Mouse (Mus musculus) megakaryocyte-erythroid progenitor cell, adult 5-6 weeks (primary cell): ENCODE results near the gene Cabcoco1. TPM values are rescaled to one million over a fixed set of nuclear protein-coding genes. Genes with fewer than 3 reads are reported as not detected.

Experiments used
- ATAC-seq: replicated peaks from 2 replicates; pipeline ENCODE4 v1.8.0; 2016; ENCODE audit warnings: mild to moderate bottlenecking, inconsistent platforms; ENCODE audit not compliant: severe bottlenecking, poor library complexity, low FRiP score, low TSS enrichment
- total RNA-seq, 2 experiments: library from RNA; stranded (forward) in 1 of 2; stranded (reverse) in 1 of 2; fragments of 200-1000, 215-1000 nt in 1 of 2; fragments of >200 nt in 1 of 2; fragmentation: Nextera tagmentation in 1 of 2; gene quantifications; 2 replicates each; pipeline ENCODE4 v1.2.3; 2014 to 2017

Gene Cabcoco1
- total RNA-seq, 2 experiments from 2014 or later = 0.79 TPM; not detected in 1

GRCm38 (mm10) chr10:68443132-68443531 lies 98.6 kb downstream of the Cabcoco1 start:
- no peak for ATAC-seq

- ATAC-seq = no peak
Observed at GRCm38 (mm10) chr10:68442713-68443112, 99.0 kb downstream of the Cabcoco1 start.

GRCm38 (mm10) chr10:68441931-68442662 lies 99.6 kb downstream of the Cabcoco1 start:
- no peak for ATAC-seq

GRCm38 (mm10) chr10:68440515-68440914 lies 101.2 kb downstream of the Cabcoco1 start:
- no peak for ATAC-seq

GRCm38 (mm10) chr10:68435754-68436153 lies 105.9 kb downstream of the Cabcoco1 start:
- no peak for ATAC-seq

- no peak for ATAC-seq
Observed at GRCm38 (mm10) chr10:68435001-68435560, 106.6 kb downstream of the Cabcoco1 start.

- no peak for ATAC-seq
Observed at GRCm38 (mm10) chr10:68434045-68434639, 107.6 kb downstream of the Cabcoco1 start.

- peak; percentile 97 for ATAC-seq
Observed at GRCm38 (mm10) chr10:68431346-68431745, 110.3 kb downstream of the Cabcoco1 start.

- ATAC-seq = no peak
Observed at GRCm38 (mm10) chr10:68430929-68431328, 110.8 kb downstream of the Cabcoco1 start.

- no peak for ATAC-seq
Observed at GRCm38 (mm10) chr10:68420393-68420920, 121.2 kb downstream of the Cabcoco1 start.

- no peak for ATAC-seq
Observed at GRCm38 (mm10) chr10:68419893-68420292, 121.8 kb downstream of the Cabcoco1 start.

GRCm38 (mm10) chr10:68417074-68417790 lies 124.5 kb downstream of the Cabcoco1 start:
- ATAC-seq = no peak

- ATAC-seq = no peak
Observed at GRCm38 (mm10) chr10:68405936-68406335, 135.8 kb downstream of the Cabcoco1 start.

GRCm38 (mm10) chr10:68396786-68397185 lies 144.9 kb downstream of the Cabcoco1 start:
- no peak for ATAC-seq

GRCm38 (mm10) chr10:68396083-68396482 lies 145.6 kb downstream of the Cabcoco1 start:
- no peak for ATAC-seq

- no peak for ATAC-seq
Observed at GRCm38 (mm10) chr10:68391640-68392039, 150.1 kb downstream of the Cabcoco1 start.

GRCm38 (mm10) chr10:68388802-68389201 lies 152.9 kb downstream of the Cabcoco1 start:
- no peak for ATAC-seq

- ATAC-seq = no peak
Observed at GRCm38 (mm10) chr10:68388138-68388537, 153.6 kb downstream of the Cabcoco1 start.
